Mouse (Mus musculus): ENCODE measurements around the gene Tsfm. TPM values are rescaled to one million over a fixed set of nuclear protein-coding genes. Genes with fewer than 3 reads are reported as not detected.

The Tsfm gene
- total and polyA plus RNA-seq, 2 experiments from 2014 or later = 82.5 to 94.6 TPM

DNA sequence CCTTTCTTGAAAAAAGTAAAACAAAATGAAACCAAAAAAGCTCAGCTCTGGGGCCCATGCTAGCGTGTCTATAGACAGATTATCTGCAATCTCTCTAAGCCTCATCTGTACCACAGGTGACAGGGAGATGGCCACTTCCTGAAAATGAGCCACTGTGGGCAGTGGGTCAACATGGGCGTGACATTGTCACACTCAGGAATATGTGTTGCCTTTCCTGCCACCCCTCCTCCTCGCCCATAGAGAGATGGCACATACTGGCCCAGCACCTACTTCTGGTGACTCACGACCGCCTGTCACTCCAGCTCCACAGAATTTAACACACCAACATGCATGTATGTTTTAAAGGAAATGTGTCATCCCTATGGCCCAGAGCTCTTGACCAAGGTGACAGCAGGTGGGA, 27.9 kb downstream of the Tsfm start:
- TF ChIP-seq CTCF (IDR thresholded peaks at IDR 0.05; ENCODE audit: low read depth) = no peak
- TF ChIP-seq EP300 (IDR thresholded peaks at IDR 0.05; ENCODE audit: low read depth) = no peak
- DNase-seq (ENCODE audit: low spot score) = no peak
- peaks cover 21% of the 10 kb centered on the region for H3K36me3 ChIP-seq (replicated peaks; ENCODE audit: control insufficient read depth, insufficient read depth, low read length)
- no peaks in the 10 kb centered on the region for H3K9me3 ChIP-seq (replicated peaks; ENCODE audit: control insufficient read depth, low read length)
- H3K4me3 ChIP-seq (ENCODE audit: low read depth, low read length) = no peak overlapping the region
- no peaks in the 10 kb centered on the region for H3K27me3 ChIP-seq (ENCODE audit: control insufficient read depth, insufficient read depth, low read length)
- no peak overlapping the region for H3K4me2 ChIP-seq (ENCODE audit: low read depth, low read length)
- no peaks in the 10 kb centered on the region for H3K4me1 ChIP-seq (ENCODE audit: control insufficient read depth, insufficient read depth)
- H3K9ac ChIP-seq (replicated peaks; ENCODE audit: low read depth, low read length) = no peak overlapping the region
- ATAC-seq (ENCODE audit: insufficient read depth, low read depth) = no peak
- no peak overlapping the region for H3K27ac ChIP-seq (ENCODE audit: low read depth)
- 86% methylated on average over 5 of the region's 5 CpGs for WGBS

DNA sequence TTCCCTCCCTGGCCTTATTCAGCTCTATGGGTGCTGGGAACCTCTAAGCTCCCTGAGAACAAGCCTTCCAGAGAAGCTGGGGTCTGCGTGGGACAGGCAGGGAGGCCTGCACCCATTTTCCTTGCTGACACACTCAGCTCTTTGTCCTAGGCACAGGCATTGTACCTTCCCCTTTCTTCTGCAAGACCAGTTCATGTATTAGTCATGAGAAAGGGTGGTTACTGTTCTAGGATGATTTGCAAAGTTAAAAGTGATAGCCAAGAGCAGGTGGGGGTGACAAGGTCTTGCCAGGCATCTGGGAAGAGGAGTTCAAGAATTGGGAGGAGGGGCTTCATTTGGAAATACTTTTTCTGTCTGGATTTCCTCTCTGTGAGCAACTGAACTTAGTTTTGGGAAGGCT, 28.6 kb downstream of the Tsfm start:
- ATAC-seq (ENCODE audit: insufficient read depth, low read depth) (no peak), DNase-seq (ENCODE audit: low spot score) (no peak)
- no peaks in the 10 kb centered on the region for H3K9me3 ChIP-seq (replicated peaks; ENCODE audit: control insufficient read depth, low read length)
- no peaks in the 10 kb centered on the region for H3K4me1 ChIP-seq (ENCODE audit: control insufficient read depth, insufficient read depth)
- H3K27ac ChIP-seq (ENCODE audit: low read depth) = no peak overlapping the region
- H3K36me3 ChIP-seq (replicated peaks; ENCODE audit: control insufficient read depth, insufficient read depth, low read length) = peaks cover 28% of the 10 kb centered on the region
- no peak overlapping the region for H3K4me2 ChIP-seq (ENCODE audit: low read depth, low read length)
- no peak for TF ChIP-seq EP300 (IDR thresholded peaks at IDR 0.05; ENCODE audit: low read depth)
- TF ChIP-seq CTCF (IDR thresholded peaks at IDR 0.05; ENCODE audit: low read depth) = no peak
- 96% methylated on average over 1 of the region's 1 CpGs for WGBS
- no peak overlapping the region for H3K4me3 ChIP-seq (ENCODE audit: low read depth, low read length)
- H3K27me3 ChIP-seq (ENCODE audit: control insufficient read depth, insufficient read depth, low read length) = no peaks in the 10 kb centered on the region
- H3K9ac ChIP-seq (replicated peaks; ENCODE audit: low read depth, low read length) = no peak overlapping the region

- Histone ChIP-seq H3K9ac (replicated peaks; ENCODE audit: low read depth, low read length) (no peak overlapping the region), H3K36me3 (replicated peaks; ENCODE audit: control insufficient read depth, insufficient read depth, low read length) (peaks cover 28% of the 10 kb centered on the region), H3K27ac (ENCODE audit: low read depth) (no peak overlapping the region), H3K9me3 (replicated peaks; ENCODE audit: control insufficient read depth, low read length) (no peaks in the 10 kb centered on the region), H3K4me3 (ENCODE audit: low read depth, low read length) (no peak overlapping the region), H3K4me2 (ENCODE audit: low read depth, low read length) (no peak overlapping the region), H3K27me3 (ENCODE audit: control insufficient read depth, insufficient read depth, low read length) (no peaks in the 10 kb centered on the region), H3K4me1 (ENCODE audit: control insufficient read depth, insufficient read depth) (no peaks in the 10 kb centered on the region)
- no peak for ATAC-seq (ENCODE audit: insufficient read depth, low read depth)
- 75% methylated on average over 9 of the region's 9 CpGs for WGBS
- TF ChIP-seq CTCF (IDR thresholded peaks at IDR 0.05; ENCODE audit: low read depth) (no peak), EP300 (IDR thresholded peaks at IDR 0.05; ENCODE audit: low read depth) (no peak)
- no peak for DNase-seq (ENCODE audit: low spot score)
Measured at GRCm38 (mm10) chr10:127001297-127001696, 29.3 kb downstream of the Tsfm start.

DNA sequence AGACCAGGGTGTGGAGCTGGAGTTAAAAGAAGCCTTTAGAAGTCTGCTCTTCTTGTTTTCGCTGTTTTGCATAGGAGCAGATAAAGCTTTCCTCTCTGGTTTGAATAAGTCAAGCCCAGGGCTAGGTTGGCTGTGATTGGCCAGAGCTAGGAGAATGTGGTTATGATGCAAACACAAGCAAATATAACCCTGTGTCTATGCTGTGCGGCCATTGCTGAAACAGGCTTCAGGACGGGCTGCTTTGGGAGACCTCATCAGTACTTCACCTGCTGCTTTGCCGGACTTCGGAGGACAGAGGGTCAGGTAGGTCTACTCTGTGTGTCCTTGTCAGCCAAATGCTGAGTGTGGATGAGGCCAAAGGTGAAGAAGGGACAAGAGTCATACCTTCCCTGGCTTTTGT, 30.1 kb downstream of the Tsfm start, which contains the start of gene Avil:
TSS of gene Avil (plus strand) at position 181 of the 400 bp plus-strand sequence.
- peak; percentile 18; the same call in 1 of the 2 replicates for ATAC-seq (ENCODE audit: insufficient read depth, low read depth)
- WGBS = 81% methylated on average over 5 of the region's 5 CpGs
- no peak for DNase-seq (ENCODE audit: low spot score)
- Histone ChIP-seq H3K27ac (ENCODE audit: low read depth) (no peak within 1 kb of the TSS), H3K4me3 (ENCODE audit: low read depth, low read length) (no peak within 1 kb of the TSS), H3K27me3 (ENCODE audit: control insufficient read depth, insufficient read depth, low read length) (no peaks in the 10 kb centered on the region), H3K4me2 (ENCODE audit: low read depth, low read length) (no peak within 1 kb of the TSS), H3K9ac (replicated peaks; ENCODE audit: low read depth, low read length) (no peak within 1 kb of the TSS), H3K9me3 (replicated peaks; ENCODE audit: control insufficient read depth, low read length) (no peaks in the 10 kb centered on the region), H3K4me1 (ENCODE audit: control insufficient read depth, insufficient read depth) (no peaks in the 10 kb centered on the region), H3K36me3 (replicated peaks; ENCODE audit: control insufficient read depth, insufficient read depth, low read length) (peaks cover 35% of the 10 kb centered on the region)
- TF ChIP-seq CTCF (IDR thresholded peaks at IDR 0.05; ENCODE audit: low read depth) = no peak
- TF ChIP-seq EP300 (IDR thresholded peaks at IDR 0.05; ENCODE audit: low read depth) = no peak

- H3K9ac ChIP-seq (replicated peaks; ENCODE audit: low read depth, low read length) = no peak overlapping the region
- ATAC-seq (ENCODE audit: insufficient read depth, low read depth) (no peak), DNase-seq (ENCODE audit: low spot score) (no peak)
- H3K27ac ChIP-seq (ENCODE audit: low read depth) = no peak overlapping the region
- no peaks in the 10 kb centered on the region for H3K4me1 ChIP-seq (ENCODE audit: control insufficient read depth, insufficient read depth)
- H3K4me3 ChIP-seq (ENCODE audit: low read depth, low read length) = no peak overlapping the region
- 56% methylated on average over 13 of the region's 13 CpGs for WGBS
- TF ChIP-seq CTCF (IDR thresholded peaks at IDR 0.05; ENCODE audit: low read depth) = no peak
- TF ChIP-seq EP300 (IDR thresholded peaks at IDR 0.05; ENCODE audit: low read depth) = no peak
- H3K9me3 ChIP-seq (replicated peaks; ENCODE audit: control insufficient read depth, low read length) = no peaks in the 10 kb centered on the region
- H3K4me2 ChIP-seq (ENCODE audit: low read depth, low read length) = no peak overlapping the region
- H3K27me3 ChIP-seq (ENCODE audit: control insufficient read depth, insufficient read depth, low read length) = no peaks in the 10 kb centered on the region
- H3K36me3 ChIP-seq (replicated peaks; ENCODE audit: control insufficient read depth, insufficient read depth, low read length) = peaks cover 65% of the 10 kb centered on the region
Measured at GRCm38 (mm10) chr10:126997340-126998113, 33.1 kb downstream of the Tsfm start.

- DNase-seq (ENCODE audit: low spot score) (no peak), ATAC-seq (ENCODE audit: insufficient read depth, low read depth) (no peak)
- Histone ChIP-seq H3K27ac (ENCODE audit: low read depth) (no peak overlapping the region), H3K36me3 (replicated peaks; ENCODE audit: control insufficient read depth, insufficient read depth, low read length) (peaks cover 66% of the 10 kb centered on the region), H3K4me2 (ENCODE audit: low read depth, low read length) (no peak overlapping the region), H3K4me3 (ENCODE audit: low read depth, low read length) (no peak overlapping the region), H3K9ac (replicated peaks; ENCODE audit: low read depth, low read length) (no peak overlapping the region), H3K4me1 (ENCODE audit: control insufficient read depth, insufficient read depth) (peaks cover 15% of the 10 kb centered on the region), H3K9me3 (replicated peaks; ENCODE audit: control insufficient read depth, low read length) (no peaks in the 10 kb centered on the region), H3K27me3 (ENCODE audit: control insufficient read depth, insufficient read depth, low read length) (no peaks in the 10 kb centered on the region)
- 68% methylated on average over 3 of the region's 3 CpGs for WGBS
- no peak for TF ChIP-seq EP300 (IDR thresholded peaks at IDR 0.05; ENCODE audit: low read depth)
- no peak for TF ChIP-seq CTCF (IDR thresholded peaks at IDR 0.05; ENCODE audit: low read depth)
Measured at GRCm38 (mm10) chr10:126993621-126994020, 37.0 kb downstream of the Tsfm start.
